Mouse (Mus musculus): ENCODE results near the gene Mrps5. TPM values are rescaled to one million over a fixed set of nuclear protein-coding genes. Genes with fewer than 3 reads are reported as not detected.

The Mrps5 gene
- total RNA-seq, 2 experiments from 2014 or later, result 108 to 114 TPM

- no peak for DNase-seq (ENCODE audit: low spot score in 2 of 2)
These were observed 25.3 kb downstream of the Mrps5 start for GRCm38 (mm10) chr2:127612288-127612687.

- DNase-seq (ENCODE audit: low spot score in 2 of 2), result no peak
These were observed 32.3 kb downstream of the Mrps5 start for GRCm38 (mm10) chr2:127619311-127619710.

- DNase-seq (ENCODE audit: low spot score in 2 of 2), result no peak
These were observed 35.0 kb downstream of the Mrps5 start for GRCm38 (mm10) chr2:127622065-127622464.

GRCm38 (mm10) chr2:127624786-127625185, 37.8 kb downstream of the Mrps5 start:
- DNase-seq (ENCODE audit: low spot score in 2 of 2), result no peak

- no peak for DNase-seq (ENCODE audit: low spot score in 2 of 2)
These were observed 38.6 kb downstream of the Mrps5 start for GRCm38 (mm10) chr2:127625659-127626058.

- DNase-seq (ENCODE audit: low spot score in 2 of 2), result no peak
These were observed 40.3 kb downstream of the Mrps5 start for GRCm38 (mm10) chr2:127627354-127627753.

- DNase-seq (ENCODE audit: low spot score in 2 of 2), result no peak
These were observed 41.1 kb downstream of the Mrps5 start for GRCm38 (mm10) chr2:127627990-127628570.

GRCm38 (mm10) chr2:127632601-127633000, 45.6 kb downstream of the Mrps5 start:
- no peak for DNase-seq (ENCODE audit: low spot score in 2 of 2)

- no peak for DNase-seq (ENCODE audit: low spot score in 2 of 2)
These were observed 48.6 kb downstream of the Mrps5 start for GRCm38 (mm10) chr2:127635581-127635980.

- no peak for DNase-seq (ENCODE audit: low spot score in 2 of 2)
These were observed 52.0 kb downstream of the Mrps5 start for GRCm38 (mm10) chr2:127638973-127639372.

GRCm38 (mm10) chr2:127643728-127644704, 57.0 kb downstream of the Mrps5 start:
- no peak for DNase-seq (ENCODE audit: low spot score in 2 of 2)

GRCm38 (mm10) chr2:127646875-127647274, 59.9 kb downstream of the Mrps5 start:
- DNase-seq (ENCODE audit: low spot score in 2 of 2), result no peak

- no peak for DNase-seq (ENCODE audit: low spot score in 2 of 2)
These were observed 61.1 kb downstream of the Mrps5 start for GRCm38 (mm10) chr2:127648145-127648544.

- no peak for DNase-seq (ENCODE audit: low spot score in 2 of 2)
These were observed 62.9 kb downstream of the Mrps5 start for GRCm38 (mm10) chr2:127649921-127650320.

- DNase-seq (ENCODE audit: low spot score in 2 of 2), result no peak
These were observed 64.6 kb downstream of the Mrps5 start for GRCm38 (mm10) chr2:127651601-127652000.

- DNase-seq (ENCODE audit: low spot score in 2 of 2), result no peak
These were observed 65.3 kb downstream of the Mrps5 start for GRCm38 (mm10) chr2:127652335-127652734.

GRCm38 (mm10) chr2:127652805-127653204, 65.8 kb downstream of the Mrps5 start:
- DNase-seq (ENCODE audit: low spot score in 2 of 2), result peak in 1 of 2 experiments; percentile 12

GRCm38 (mm10) chr2:127654786-127655185, 67.8 kb downstream of the Mrps5 start:
- no peak for DNase-seq (ENCODE audit: low spot score in 2 of 2)

GRCm38 (mm10) chr2:127655419-127655818, 68.4 kb downstream of the Mrps5 start:
- DNase-seq (ENCODE audit: low spot score in 2 of 2), result no peak

GRCm38 (mm10) chr2:127656086-127656720, 69.2 kb downstream of the Mrps5 start, which contains the start of gene Mal:
Gene Mal, minus strand, starts transcription at chr2:127656695.
- peak; percentile 72 to 79 for DNase-seq (ENCODE audit: low spot score in 2 of 2)

Measured in adrenal gland, adult 18-20 months (tissue).